ENCODE assay signal across 8 mouse cellular contexts in the genomic region with DNA sequence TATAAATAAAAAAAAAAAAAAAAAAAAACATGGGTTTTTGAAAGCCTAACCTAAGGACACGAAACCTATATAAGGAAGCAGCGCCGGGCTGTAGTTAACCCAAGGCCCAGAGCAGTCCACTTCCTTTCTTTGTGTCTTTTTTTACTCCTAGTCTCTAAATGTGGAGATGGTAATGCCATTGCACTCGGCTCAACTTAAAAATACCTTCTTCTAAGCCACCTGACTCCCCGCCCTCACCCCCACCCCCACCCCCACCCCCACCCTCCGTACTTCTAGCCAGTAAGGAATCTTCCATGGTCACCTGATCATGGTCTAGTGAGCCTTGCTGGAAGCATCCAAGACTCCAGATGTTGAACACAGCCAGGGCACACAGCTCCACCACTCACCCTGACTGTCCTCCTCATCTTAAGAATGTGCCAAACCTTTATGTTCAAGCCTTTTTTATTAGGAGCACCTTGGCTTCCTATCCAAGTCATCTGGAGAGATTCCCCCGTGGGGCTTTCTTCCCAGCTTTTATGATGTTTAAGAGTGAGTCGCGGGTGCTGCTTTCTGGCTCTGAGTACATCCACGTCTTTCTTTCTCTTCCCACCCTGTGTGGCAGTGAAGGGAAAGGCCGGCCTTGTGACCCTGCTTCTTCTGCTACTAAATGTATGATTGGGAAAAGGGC. TPM values are rescaled to one million over a fixed set of nuclear protein-coding genes. Genes with fewer than 3 reads are reported as not detected.
DNase-seq lines count a peak whose midpoint lies in the region; ATAC-seq and TF ChIP-seq lines count a peak whose summit lies in the region.
"Had no signal": no experiment of that assay in that cellular context is flagged by ENCODE, and none has a peak within 500 bp of the region (broad histone marks: within the 10 kb centered on the region; RNA-seq: fewer than 3 reads in every experiment).

No protein-coding gene starts in this region.

- TF ChIP-seq EP300 in ES-Bruce4 (IDR thresholded peaks at IDR 0.05; ENCODE audit: insufficient read depth, low read depth, low read length): no peak

- peak; percentile 41 for TF ChIP-seq POLR2A in ES-Bruce4 (IDR thresholded peaks at IDR 0.05; ENCODE audit: insufficient read depth, low read length)

- no peak for TF ChIP-seq CTCF in hindbrain, postnatal 0 days (IDR thresholded peaks at IDR 0.05; ENCODE audit: low read depth)
- TF ChIP-seq CTCF in ES-Bruce4 (IDR thresholded peaks at IDR 0.05; ENCODE audit: low read depth, low read length): no peak

- H3K36me3 ChIP-seq in hindbrain, postnatal 0 days (ENCODE audit: insufficient read depth, low read length): no peaks in the 10 kb centered on the region
- no peaks in the 10 kb centered on the region for H3K36me3 ChIP-seq in hindbrain, embryonic 14.5 days (replicated peaks; ENCODE audit: control insufficient read depth, insufficient read depth)
- H3K36me3 ChIP-seq in ES-Bruce4 (ENCODE audit: control insufficient read depth, insufficient read depth, low read length, poor library complexity, severe bottlenecking): no peaks in the 10 kb centered on the region
- H3K36me3 ChIP-seq in embryonic facial prominence, embryonic 13.5 days: no peaks in the 10 kb centered on the region
- H3K36me3 ChIP-seq in liver, embryonic 15.5 days (replicated peaks): no peaks in the 10 kb centered on the region
- H3K36me3 ChIP-seq: hindbrain, embryonic 13.5 days had no signal

- H3K4me3 ChIP-seq in hindbrain, postnatal 0 days (ENCODE audit: low read length): no peak overlapping the region
- H3K4me3 ChIP-seq in hindbrain, embryonic 14.5 days (replicated peaks; ENCODE audit: low read length): no peak overlapping the region
- H3K4me3 ChIP-seq in ES-Bruce4 (ENCODE audit: low read depth, low read length): peak overlapping the region; percentile 12; the same call in 1 of the 2 replicates
- no peak overlapping the region for H3K4me3 ChIP-seq in embryonic facial prominence, embryonic 13.5 days
- peak overlapping the region; percentile 30; the same call in 1 of the 2 replicates for H3K4me3 ChIP-seq in liver, embryonic 15.5 days (replicated peaks)
- H3K4me3 ChIP-seq: hindbrain, embryonic 13.5 days had no signal

- no peaks in the 10 kb centered on the region for H3K9me3 ChIP-seq in hindbrain, postnatal 0 days (ENCODE audit: low read length)
- no peaks in the 10 kb centered on the region for H3K9me3 ChIP-seq in hindbrain, embryonic 14.5 days (ENCODE audit: control insufficient read depth, low read length)
- H3K9me3 ChIP-seq in ES-Bruce4 (replicated peaks; ENCODE audit: control insufficient read depth, insufficient read depth, low read length, poor library complexity, severe bottlenecking): no peaks in the 10 kb centered on the region
- H3K9me3 ChIP-seq in embryonic facial prominence, embryonic 13.5 days: no peaks in the 10 kb centered on the region
- no peaks in the 10 kb centered on the region for H3K9me3 ChIP-seq in liver, embryonic 15.5 days (replicated peaks)
- H3K9me3 ChIP-seq: hindbrain, embryonic 13.5 days had no signal

- no peak for DNase-seq in hindbrain, postnatal 0 days (ENCODE audit: low spot score)
- DNase-seq in hindbrain, embryonic 14.5 days (ENCODE audit: low spot score): no peak
- DNase-seq in adrenal gland, adult (ENCODE audit: inconsistent age in 2 of 2, low spot score in 1 of 2): no peak

- H3K27me3 ChIP-seq in hindbrain, postnatal 0 days (ENCODE audit: insufficient read depth, low read length): no peaks in the 10 kb centered on the region
- no peaks in the 10 kb centered on the region for H3K27me3 ChIP-seq in hindbrain, embryonic 14.5 days (ENCODE audit: control insufficient read depth, insufficient read depth, low read length)
- H3K27me3 ChIP-seq in ES-Bruce4 (ENCODE audit: control insufficient read depth, insufficient read depth, low read length, poor library complexity, severe bottlenecking): no peaks in the 10 kb centered on the region
- no peaks in the 10 kb centered on the region for H3K27me3 ChIP-seq in embryonic facial prominence, embryonic 13.5 days
- H3K27me3 ChIP-seq in liver, embryonic 15.5 days: peaks cover 3% of the 10 kb centered on the region; the same call in 1 of the 2 replicates
- H3K27me3 ChIP-seq: hindbrain, embryonic 13.5 days had no signal

- peak overlapping the region; percentile 1; the same call in 1 of the 2 replicates for H3K27ac ChIP-seq in hindbrain, postnatal 0 days
- H3K27ac ChIP-seq in hindbrain, embryonic 14.5 days: no peak overlapping the region
- H3K27ac ChIP-seq in ES-Bruce4 (ENCODE audit: insufficient read depth, low read length): peak overlapping the region; percentile 84
- H3K27ac ChIP-seq in embryonic facial prominence, embryonic 13.5 days: peak overlapping the region; percentile 24; the same call in 1 of the 2 replicates
- peak overlapping the region; percentile 98 for H3K27ac ChIP-seq in liver, embryonic 15.5 days (replicated peaks)
- H3K27ac ChIP-seq: hindbrain, embryonic 13.5 days had no signal

- ATAC-seq in hindbrain, postnatal 0 days: no peak
- no peak for ATAC-seq in hindbrain, embryonic 14.5 days (ENCODE audit: low FRiP score)
- ATAC-seq in embryonic facial prominence, embryonic 13.5 days (ENCODE audit: insufficient number of reproducible peaks, insufficient read depth, low FRiP score, low TSS enrichment, low read depth): no peak
- no peak for ATAC-seq in liver, embryonic 15.5 days (ENCODE audit: insufficient read depth)
- ATAC-seq in cerebellum, adult (ENCODE audit: insufficient number of reproducible peaks, low FRiP score, low TSS enrichment): no peak

- H3K4me1 ChIP-seq in hindbrain, postnatal 0 days (ENCODE audit: insufficient read depth, low read length): no peaks in the 10 kb centered on the region
- peaks cover 16% of the 10 kb centered on the region; the same call in 1 of the 2 replicates for H3K4me1 ChIP-seq in hindbrain, embryonic 14.5 days (replicated peaks; ENCODE audit: control insufficient read depth, insufficient read depth, low read length)
- H3K4me1 ChIP-seq in ES-Bruce4 (ENCODE audit: control insufficient read depth, insufficient read depth, low read length): peaks cover 9% of the 10 kb centered on the region
- peaks cover 32% of the 10 kb centered on the region for H3K4me1 ChIP-seq in embryonic facial prominence, embryonic 13.5 days
- peaks cover 55% of the 10 kb centered on the region for H3K4me1 ChIP-seq in liver, embryonic 15.5 days (replicated peaks)

- no peak overlapping the region for H3K4me2 ChIP-seq in hindbrain, postnatal 0 days (ENCODE audit: low read depth, low read length)
- no peak overlapping the region for H3K4me2 ChIP-seq in hindbrain, embryonic 14.5 days (replicated peaks)
- no peak overlapping the region for H3K4me2 ChIP-seq in embryonic facial prominence, embryonic 13.5 days
- H3K4me2 ChIP-seq in liver, embryonic 15.5 days: peak overlapping the region; percentile 62

- 78% methylated on average over 11 of the region's 11 CpGs for WGBS in hindbrain, postnatal 0 days
- WGBS in hindbrain, embryonic 14.5 days: 77% methylated on average over 11 of the region's 11 CpGs
- 68% methylated on average over 11 of the region's 11 CpGs for WGBS in embryonic facial prominence, embryonic 13.5 days
- 58% methylated on average over 11 of the region's 11 CpGs for WGBS in liver, embryonic 15.5 days (ENCODE audit: insufficient replicate concordance)

- H3K9ac ChIP-seq in hindbrain, postnatal 0 days (replicated peaks; ENCODE audit: low read length): no peak overlapping the region
- no peak overlapping the region for H3K9ac ChIP-seq in hindbrain, embryonic 14.5 days
- H3K9ac ChIP-seq in ES-Bruce4 (ENCODE audit: low read depth, poor library complexity, severe bottlenecking): peak overlapping the region; percentile 71
- H3K9ac ChIP-seq in embryonic facial prominence, embryonic 13.5 days: no peak overlapping the region
- peak overlapping the region; percentile 53; the same call in 1 of the 2 replicates for H3K9ac ChIP-seq in liver, embryonic 15.5 days
- H3K9ac ChIP-seq: hindbrain, embryonic 13.5 days had no signal

RNA-seq across cellular contexts. Expression of gene Plpp1, which starts 48.1 kb away (rescaled TPM):
- total RNA-seq in hindbrain, postnatal 0 days (2014; rRNA removed): 54.0 and 64.4 TPM in 2 replicates
- 88.1 and 89.7 TPM in 2 replicates for polyA plus RNA-seq in hindbrain, postnatal 0 days (2015; fragmentation: Nextera tagmentation; extraction: Ambion mirVana)
- polyA plus RNA-seq in hindbrain, embryonic 14.5 days (2014; fragmentation: Nextera tagmentation; extraction: Ambion mirVana): 63.8 and 65.1 TPM in 2 replicates
- polyA plus RNA-seq in ES-Bruce4 (2011; ENCODE audit: insufficient read depth, insufficient read length, low read depth, missing spikeins): 19.9 and 21.1 TPM in 2 replicates
- 46.9 and 51.8 TPM in 2 replicates for polyA plus RNA-seq in embryonic facial prominence, embryonic 13.5 days (2015; fragmentation: Nextera tagmentation; extraction: Ambion mirVana)
- 42.1 and 45.6 TPM in 2 replicates for polyA plus RNA-seq in liver, embryonic 15.5 days (2015; fragmentation: Nextera tagmentation; extraction: Ambion mirVana)

Comparison
In these comparisons a context has a peak if more than half of its experiments do, and no peak if none do; other contexts are left out.
1. H3K4me3 ChIP-seq: peak in ES-Bruce4 (single experiment) and liver, embryonic 15.5 days (single experiment); none in hindbrain, postnatal 0 days (single experiment), hindbrain, embryonic 14.5 days (single experiment) and embryonic facial prominence, embryonic 13.5 days (single experiment).
2. H3K9ac ChIP-seq: peak in ES-Bruce4 (single experiment) and liver, embryonic 15.5 days (single experiment); none in hindbrain, postnatal 0 days (single experiment), hindbrain, embryonic 14.5 days (single experiment) and embryonic facial prominence, embryonic 13.5 days (single experiment).